8 mouse cellular contexts compared by ENCODE assay signal in genomic region chr2:158030007-158030406, GRCm38 (mm10). TPM values are rescaled to one million over a fixed set of nuclear protein-coding genes. Genes with fewer than 3 reads are reported as not detected.
A peak's percentile ranks its signal among the peaks of the same experiment; 100 is the strongest.
DNase-seq lines count a peak whose midpoint lies in the region; ATAC-seq and TF ChIP-seq lines count a peak whose summit lies in the region.

No protein-coding gene starts in this region.

- ATAC-seq in erythroblast, adult 5-6 weeks (replicated peaks; ENCODE audit: low FRiP score, poor library complexity, severe bottlenecking): no peak
- no peak for ATAC-seq in limb, embryonic 15.5 days (ENCODE audit: insufficient number of reproducible peaks, low FRiP score, low TSS enrichment, low read depth)
- ATAC-seq in stomach, postnatal 0 days (ENCODE audit: low FRiP score, low TSS enrichment): peak; percentile 66
- ATAC-seq in granulocyte monocyte progenitor cell, adult 5-6 weeks (replicated peaks; ENCODE audit: poor library complexity, severe bottlenecking): no peak

- peak; percentile 11 for DNase-seq in thymus, postnatal 4 days
- DNase-seq in thymus, postnatal 10 days (ENCODE audit: low spot score in 2 of 2): no peak
- peak; percentile 51 for DNase-seq in stomach, postnatal 0 days (ENCODE audit: low spot score)
- no peak for DNase-seq in cerebellum, adult 18-20 months

- H3K4me1 ChIP-seq in erythroblast, embryonic 14.5 days (ENCODE audit: control insufficient read depth): peaks cover 71% of the 10 kb centered on the region
- peaks cover 25% of the 10 kb centered on the region for H3K4me1 ChIP-seq in limb, embryonic 15.5 days
- peaks cover 3% of the 10 kb centered on the region; the same call in 1 of the 2 replicates for H3K4me1 ChIP-seq in stomach, postnatal 0 days (replicated peaks; ENCODE audit: control insufficient read depth, insufficient read depth)

- no peak for TF ChIP-seq EP300 in stomach, postnatal 0 days (optimal IDR thresholded peaks at IDR 0.05)

- H3K27ac ChIP-seq in limb, embryonic 15.5 days: no peak overlapping the region
- no peak overlapping the region for H3K27ac ChIP-seq in stomach, postnatal 0 days (replicated peaks)

- no peak for TF ChIP-seq CTCF in stomach, postnatal 0 days (IDR thresholded peaks at IDR 0.05; ENCODE audit: low read depth)

- H3K9ac ChIP-seq in limb, embryonic 15.5 days: peak overlapping the region; percentile 94; the same call in 1 of the 2 replicates
- no peak overlapping the region for H3K9ac ChIP-seq in stomach, postnatal 0 days (ENCODE audit: low read length)

- WGBS in limb, embryonic 15.5 days: 73% methylated on average over 7 of the region's 7 CpGs
- 48% methylated on average over 7 of the region's 7 CpGs for WGBS in stomach, postnatal 0 days

- H3K4me2 ChIP-seq in limb, embryonic 15.5 days: peak overlapping the region; percentile 64
- H3K4me2 ChIP-seq in stomach, postnatal 0 days (replicated peaks; ENCODE audit: low read depth): peak overlapping the region; percentile 70

- no peaks in the 10 kb centered on the region for H3K9me3 ChIP-seq in erythroblast, embryonic 14.5 days (ENCODE audit: control insufficient read depth, low read length)
- H3K9me3 ChIP-seq in limb, embryonic 15.5 days: no peaks in the 10 kb centered on the region
- H3K9me3 ChIP-seq in stomach, postnatal 0 days (ENCODE audit: control insufficient read depth, low read length): no peaks in the 10 kb centered on the region

- peak overlapping the region; percentile 73 for H3K4me3 ChIP-seq in erythroblast, embryonic 14.5 days (replicated peaks)
- H3K4me3 ChIP-seq in limb, embryonic 15.5 days: peak overlapping the region; percentile 95
- H3K4me3 ChIP-seq in stomach, postnatal 0 days (ENCODE audit: low read depth, low read length): peak overlapping the region; percentile 81; the same call in 1 of the 2 replicates

- peaks cover 52% of the 10 kb centered on the region for H3K36me3 ChIP-seq in erythroblast, embryonic 14.5 days (ENCODE audit: control insufficient read depth)
- H3K36me3 ChIP-seq in limb, embryonic 15.5 days: 0 out of 2 replicates have a peak, but pooled peaks cover 2% of the 10 kb centered on the region
- no peaks in the 10 kb centered on the region for H3K36me3 ChIP-seq in stomach, postnatal 0 days (ENCODE audit: control insufficient read depth, insufficient read depth, low read length)

- no peaks in the 10 kb centered on the region for H3K27me3 ChIP-seq in erythroblast, embryonic 14.5 days (ENCODE audit: control insufficient read depth)
- no peaks in the 10 kb centered on the region for H3K27me3 ChIP-seq in limb, embryonic 15.5 days
- H3K27me3 ChIP-seq in stomach, postnatal 0 days (ENCODE audit: control insufficient read depth, insufficient read depth, low read length): no peaks in the 10 kb centered on the region

RNA-seq across cellular contexts. Expression of gene Rprd1b, which starts 1.7 kb away (rescaled TPM):
- 2.3 and 3.4 TPM in 2 replicates for polyA plus RNA-seq in erythroblast, embryonic 14.5 days (2012)
- total RNA-seq in erythroblast, adult 5-6 weeks (2015; ENCODE audit: low replicate concordance): 19.2 and 20.8 TPM in 2 replicates
- total RNA-seq in erythroblast, adult 5-6 weeks (2017; ENCODE audit: low replicate concordance): 25.5 and 31.2 TPM in 2 replicates
- 39.3 and 41.5 TPM in 2 replicates for polyA plus RNA-seq in limb, embryonic 15.5 days (2015; fragmentation: Nextera tagmentation; extraction: Ambion mirVana)
- polyA plus RNA-seq in stomach, postnatal 0 days (2015; fragmentation: Nextera tagmentation; extraction: Ambion mirVana): 20.3 and 20.8 TPM in 2 replicates
- 28.0 and 29.5 TPM in 2 replicates for total RNA-seq in granulocyte monocyte progenitor cell, adult 5-6 weeks (2014; fragmentation: Nextera tagmentation)
- total RNA-seq in granulocyte monocyte progenitor cell, adult 5-6 weeks (2017): 18.1 and 32.2 TPM in 2 replicates

RNA-seq across cellular contexts. Expression of gene Tti1, which starts 1.8 kb away (rescaled TPM):
- polyA plus RNA-seq in erythroblast, embryonic 14.5 days (2012): 0.45 and 1.1 TPM in 2 replicates
- 1.3 and 10.4 TPM in 2 replicates for total RNA-seq in erythroblast, adult 5-6 weeks (2015; ENCODE audit: low replicate concordance)
- total RNA-seq in erythroblast, adult 5-6 weeks (2017; ENCODE audit: low replicate concordance): 9.5 and 12.6 TPM in 2 replicates
- polyA plus RNA-seq in limb, embryonic 15.5 days (2015; fragmentation: Nextera tagmentation; extraction: Ambion mirVana): 22.5 TPM in 2 replicates
- polyA plus RNA-seq in stomach, postnatal 0 days (2015; fragmentation: Nextera tagmentation; extraction: Ambion mirVana): 7.0 and 7.7 TPM in 2 replicates
- total RNA-seq in granulocyte monocyte progenitor cell, adult 5-6 weeks (2014; fragmentation: Nextera tagmentation): 29.5 and 38.7 TPM in 2 replicates
- total RNA-seq in granulocyte monocyte progenitor cell, adult 5-6 weeks (2017): 25.3 and 27.0 TPM in 2 replicates

Comparison
In these comparisons a context has a peak if more than half of its experiments do, and no peak if none do; other contexts are left out.
1. DNase-seq: peak in thymus, postnatal 4 days (single experiment) and stomach, postnatal 0 days (single experiment); none in thymus, postnatal 10 days (0 of 2) and cerebellum, adult 18-20 months (0 of 2).
2. Peak in every context shown above with its lines, with median percentiles within 50 percentile points of each other: H3K4me3 ChIP-seq.